Mouse (Mus musculus) macrophage (primary cell): Measurements from ENCODE around the gene Tmem119. TPM values are rescaled to one million over a fixed set of nuclear protein-coding genes. Genes with fewer than 3 reads are reported as not detected.
A peak's percentile ranks its signal among the peaks of the same experiment; 100 is the strongest.

Experiments used
- H3K27ac ChIP-seq: fragments of 350-480 bp; formaldehyde crosslinking; 2 replicates; pipeline ENCODE4 v1.9.0; 2021
- H3K36me3 ChIP-seq: fragments of 350-480 bp; formaldehyde crosslinking; 2 replicates; pipeline ENCODE4 v1.9.0; 2021; ENCODE audit errors: inconsistent target
- H3K4me3 ChIP-seq: fragments of 350-480 bp; formaldehyde crosslinking; 2 replicates; pipeline ENCODE4 v1.9.0; 2021; ENCODE audit errors: inconsistent target
- H3K79me2 ChIP-seq: fragments of 350-480 bp; formaldehyde crosslinking; 2 replicates; pipeline ENCODE4 v1.9.0; 2021; ENCODE audit errors: inconsistent target
- WGBS: methylation state at CpG from one replicate; pipeline ENCODE4 v1.1.7; 2026; ENCODE audit warnings: inconsistent platforms; ENCODE audit not compliant: missing documents; 5-methylcytosine and 5-hydroxymethylcytosine counted together
- polyA plus RNA-seq: library from polyadenylated mRNA; stranded (reverse); fragments of 250-400 nt; gene quantifications from 3 replicates; pipeline ENCODE4 v1.2.4, GENCODE M21; 2018; ENCODE audit warnings: inconsistent platforms

Tmem119 gene
- polyA plus RNA-seq, 1 experiment from 2014 or later, result not detected

GRCm38 (mm10) chr5:113773664-113774063 lies 26.7 kb downstream of the Tmem119 start:
- H3K36me3 ChIP-seq, result peaks cover 15% of the 10 kb centered on the region; the same call in 1 of the 2 replicates
- H3K79me2 ChIP-seq, result peaks cover 31% of the 10 kb centered on the region
- peak overlapping the region; percentile 38 for H3K27ac ChIP-seq
- peak overlapping the region; percentile 75 for H3K4me3 ChIP-seq
- WGBS, result 1% methylated on average over 7 of the region's 7 CpGs

GRCm38 (mm10) chr5:113772905-113773519 lies 27.3 kb downstream of the Tmem119 start:
- Histone ChIP-seq H3K79me2 (peaks cover 37% of the 10 kb centered on the region), H3K27ac (peak overlapping the region; percentile 38; the same call in 1 of the 2 replicates), H3K4me3 (peak overlapping the region; percentile 75), H3K36me3 (peaks cover 15% of the 10 kb centered on the region; the same call in 1 of the 2 replicates)
- under 1% methylated on average over 36 of the region's 38 CpGs for WGBS

- under 1% methylated on average over 41 of the region's 49 CpGs for WGBS
- peak within 1 kb of the TSS; percentile 92 for H3K27ac ChIP-seq
- H3K4me3 ChIP-seq, result peak within 1 kb of the TSS; percentile 75
- peaks cover 15% of the 10 kb centered on the region; the same call in 1 of the 2 replicates for H3K36me3 ChIP-seq
- peaks cover 42% of the 10 kb centered on the region for H3K79me2 ChIP-seq
Measured at GRCm38 (mm10) chr5:113772450-113772895, 27.8 kb downstream of the Tmem119 start, which contains the start of the genes Sart3 and Iscu. Gene Sart3, minus strand, starts transcription at chr5:113772510. Gene Iscu, plus strand, starts transcription at chr5:113772748.

GRCm38 (mm10) chr5:113771213-113772162 lies 28.8 kb downstream of the Tmem119 start:
- under 1% methylated on average over 66 of the region's 97 CpGs for WGBS
- H3K36me3 ChIP-seq, result peaks cover 19% of the 10 kb centered on the region; the same call in 1 of the 2 replicates
- H3K79me2 ChIP-seq, result peaks cover 52% of the 10 kb centered on the region
- peak overlapping the region; percentile 92 for H3K27ac ChIP-seq
- peak overlapping the region; percentile 65 for H3K4me3 ChIP-seq

- 95% methylated on average over 8 of the region's 8 CpGs for WGBS
- H3K27ac ChIP-seq, result no peak overlapping the region
- H3K4me3 ChIP-seq, result no peak overlapping the region
- peaks cover 4% of the 10 kb centered on the region; the same call in 1 of the 2 replicates for H3K36me3 ChIP-seq
- H3K79me2 ChIP-seq, result peaks cover 79% of the 10 kb centered on the region
Measured at GRCm38 (mm10) chr5:113768806-113769205, 31.5 kb downstream of the Tmem119 start.

GRCm38 (mm10) chr5:113765641-113766526 lies 34.4 kb downstream of the Tmem119 start:
- 81% methylated on average over 13 of the region's 13 CpGs for WGBS
- Histone ChIP-seq H3K36me3 (peaks cover 9% of the 10 kb centered on the region; the same call in 1 of the 2 replicates), H3K79me2 (peaks cover 87% of the 10 kb centered on the region), H3K27ac (no peak overlapping the region), H3K4me3 (no peak overlapping the region)

GRCm38 (mm10) chr5:113764426-113764825 lies 35.9 kb downstream of the Tmem119 start:
- Histone ChIP-seq H3K79me2 (peaks cover 76% of the 10 kb centered on the region), H3K27ac (no peak overlapping the region), H3K36me3 (peaks cover 20% of the 10 kb centered on the region; the same call in 1 of the 2 replicates), H3K4me3 (no peak overlapping the region)
- WGBS, result 95% methylated on average over 7 of the region's 7 CpGs

- Histone ChIP-seq H3K27ac (peak overlapping the region; percentile 27; the same call in 1 of the 2 replicates), H3K36me3 (peaks cover 46% of the 10 kb centered on the region), H3K79me2 (peaks cover 62% of the 10 kb centered on the region), H3K4me3 (no peak overlapping the region)
- 53% methylated on average over 2 of the region's 2 CpGs for WGBS
Measured at GRCm38 (mm10) chr5:113761585-113761984, 38.7 kb downstream of the Tmem119 start.

GRCm38 (mm10) chr5:113755347-113756030 lies 44.8 kb downstream of the Tmem119 start:
- Histone ChIP-seq H3K79me2 (peaks cover 18% of the 10 kb centered on the region; the same call in 1 of the 2 replicates), H3K4me3 (no peak overlapping the region), H3K36me3 (peaks cover 100% of the 10 kb centered on the region), H3K27ac (no peak overlapping the region)
- WGBS, result 94% methylated on average over 14 of the region's 15 CpGs

GRCm38 (mm10) chr5:113751521-113752157 lies 48.7 kb downstream of the Tmem119 start:
- no peaks in the 10 kb centered on the region for H3K79me2 ChIP-seq
- no peak overlapping the region for H3K27ac ChIP-seq
- 79% methylated on average over 9 of the region's 9 CpGs for WGBS
- H3K36me3 ChIP-seq, result peaks cover 100% of the 10 kb centered on the region
- no peak overlapping the region for H3K4me3 ChIP-seq

- Histone ChIP-seq H3K27ac (no peak overlapping the region), H3K36me3 (peaks cover 100% of the 10 kb centered on the region), H3K79me2 (no peaks in the 10 kb centered on the region), H3K4me3 (no peak overlapping the region)
- WGBS, result 96% methylated on average over 13 of the region's 13 CpGs
Measured at GRCm38 (mm10) chr5:113748556-113749331, 51.6 kb downstream of the Tmem119 start.

GRCm38 (mm10) chr5:113747629-113748028 lies 52.7 kb downstream of the Tmem119 start:
- H3K4me3 ChIP-seq, result no peak overlapping the region
- H3K36me3 ChIP-seq, result peaks cover 100% of the 10 kb centered on the region
- H3K79me2 ChIP-seq, result no peaks in the 10 kb centered on the region
- no peak overlapping the region for H3K27ac ChIP-seq
- 100% methylated on average over 5 of the region's 5 CpGs for WGBS
